Comparison of ENCODE assay signal across 11 mouse cellular contexts in the genomic region with DNA sequence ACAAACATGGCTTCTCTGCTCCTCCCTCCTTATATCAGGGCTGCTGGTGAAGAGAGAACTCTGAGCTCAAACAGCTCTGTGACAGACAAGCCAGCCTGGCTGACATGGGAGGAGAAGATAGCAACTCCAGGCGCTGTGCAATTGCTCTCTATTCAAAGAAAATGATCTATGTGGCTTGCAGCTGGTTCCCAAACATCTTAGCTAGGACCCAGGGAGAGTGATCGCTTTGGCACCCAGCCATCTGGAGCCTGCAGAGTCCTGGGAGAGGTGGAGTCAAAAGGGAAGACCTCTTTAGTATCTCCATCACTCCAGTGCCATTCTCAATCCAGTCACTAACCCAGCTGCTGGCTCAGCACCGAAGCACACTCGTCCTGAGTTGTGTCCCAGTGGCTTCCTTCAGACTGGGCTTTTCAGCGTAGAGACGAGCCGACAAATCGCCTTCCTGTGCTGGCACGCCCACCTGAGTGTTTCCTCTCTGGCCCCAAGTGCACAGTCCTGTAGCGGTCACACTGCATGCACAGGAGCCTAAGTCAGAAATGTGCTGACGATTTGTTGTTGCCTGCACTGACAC.
DNase-seq lines count a peak whose midpoint lies in the region; ATAC-seq and TF ChIP-seq lines count a peak whose summit lies in the region.
"Had no signal": no experiment of that assay in that cellular context is flagged by ENCODE, and none has a peak within 500 bp of the region (broad histone marks: within the 10 kb centered on the region; RNA-seq: fewer than 3 reads in every experiment).

No protein-coding gene starts in this region.

- H3K4me1 ChIP-seq in forebrain, embryonic 13.5 days: peaks cover 11% of the 10 kb centered on the region; the same call in 1 of the 2 replicates
- H3K4me1 ChIP-seq in forebrain, embryonic 11.5 days (replicated peaks; ENCODE audit: control insufficient read depth, insufficient read depth, low read length): no peaks in the 10 kb centered on the region
- H3K4me1 ChIP-seq in intestine, postnatal 0 days (replicated peaks; ENCODE audit: control insufficient read depth, insufficient read depth, low read length): no peaks in the 10 kb centered on the region

- no peak overlapping the region for H3K4me2 ChIP-seq in forebrain, embryonic 13.5 days
- no peak overlapping the region for H3K4me2 ChIP-seq in forebrain, embryonic 11.5 days (ENCODE audit: low read depth, low read length, severe bottlenecking)
- H3K4me2 ChIP-seq in intestine, postnatal 0 days (replicated peaks; ENCODE audit: low read depth): no peak overlapping the region

- intact Hi-C loops in gastrocnemius, postnatal 14 days (cut with DNase I; ENCODE audit: low total_unique reads): no loop called here
- intact Hi-C loops in left cerebral cortex, adult 2 months (cut with DNase I): loop anchor here (5.0 kb wide), 2 partner anchors 54 to 89 kb away; no protein-coding TSS in a partner anchor

- TF ChIP-seq CTCF in left cerebral cortex, adult 2 months (IDR thresholded peaks at IDR 0.05): no peak
- TF ChIP-seq CTCF in intestine, postnatal 0 days (IDR thresholded peaks at IDR 0.05; ENCODE audit: low read depth): no peak

- H3K9ac ChIP-seq in forebrain, embryonic 13.5 days: peak overlapping the region; percentile 8; the same call in 1 of the 2 replicates
- H3K9ac ChIP-seq in forebrain, embryonic 11.5 days (ENCODE audit: low read length): no peak overlapping the region
- no peak overlapping the region for H3K9ac ChIP-seq in intestine, postnatal 0 days (ENCODE audit: low read depth, low read length)

- no peaks in the 10 kb centered on the region for H3K9me3 ChIP-seq in forebrain, embryonic 13.5 days (replicated peaks)
- H3K9me3 ChIP-seq in forebrain, embryonic 11.5 days (ENCODE audit: control insufficient read depth, low read length): no peaks in the 10 kb centered on the region
- H3K9me3 ChIP-seq in intestine, postnatal 0 days (ENCODE audit: control insufficient read depth): no peaks in the 10 kb centered on the region

- no peaks in the 10 kb centered on the region for H3K27me3 ChIP-seq in forebrain, embryonic 13.5 days
- no peaks in the 10 kb centered on the region for H3K27me3 ChIP-seq in forebrain, embryonic 11.5 days (ENCODE audit: control insufficient read depth, insufficient read depth, low read length)
- H3K27me3 ChIP-seq in intestine, postnatal 0 days (replicated peaks; ENCODE audit: control insufficient read depth, insufficient read depth, low read length): no peaks in the 10 kb centered on the region

- H3K36me3 ChIP-seq in forebrain, embryonic 13.5 days (ENCODE audit: poor library complexity, severe bottlenecking): no peaks in the 10 kb centered on the region
- H3K36me3 ChIP-seq in forebrain, embryonic 11.5 days (ENCODE audit: control insufficient read depth, insufficient read depth, low read length): no peaks in the 10 kb centered on the region
- H3K36me3 ChIP-seq in intestine, postnatal 0 days (ENCODE audit: control insufficient read depth, insufficient read depth): no peaks in the 10 kb centered on the region

- H3K4me3 ChIP-seq in forebrain, embryonic 13.5 days: no peak overlapping the region
- H3K4me3 ChIP-seq in forebrain, embryonic 11.5 days (ENCODE audit: low read depth, low read length): no peak overlapping the region
- H3K4me3 ChIP-seq in left cerebral cortex, adult 2 months: no peak overlapping the region
- H3K4me3 ChIP-seq in intestine, postnatal 0 days (ENCODE audit: low read depth, low read length): no peak overlapping the region
- H3K4me3 ChIP-seq: heart, adult 2 months had no signal

- peak overlapping the region; percentile 20 for H3K27ac ChIP-seq in forebrain, embryonic 13.5 days
- H3K27ac ChIP-seq in forebrain, embryonic 11.5 days (ENCODE audit: low read depth, low read length): no peak overlapping the region
- peak overlapping the region; percentile 71 for H3K27ac ChIP-seq in left cerebral cortex, adult 2 months
- H3K27ac ChIP-seq in intestine, postnatal 0 days (ENCODE audit: low read depth, low read length): no peak overlapping the region
- H3K27ac ChIP-seq: heart, adult 2 months had no signal

- peak; percentile 80 for ATAC-seq in forebrain, embryonic 13.5 days
- ATAC-seq in forebrain, embryonic 11.5 days (replicated peaks; ENCODE audit: low FRiP score): no peak
- ATAC-seq in erythroblast, adult 5-6 weeks (replicated peaks; ENCODE audit: low FRiP score, poor library complexity, severe bottlenecking): no peak
- no peak for ATAC-seq in intestine, postnatal 0 days
- ATAC-seq: activated CD4-positive, CD25-positive, alpha-beta regulatory T cell, adult 4 months had no signal

- DNase-seq in forebrain, embryonic 11.5 days (ENCODE audit: low spot score): no peak
- DNase-seq in MN1 (ENCODE audit: low spot score): peak; percentile 37
- peak; percentile 34 for DNase-seq in gastrocnemius, postnatal 14 days
- DNase-seq in left cerebral cortex, adult 2 months (ENCODE audit: extremely low spot score in 1 of 2, low spot score in 2 of 2): no peak
- DNase-seq in spleen, adult 12 weeks (ENCODE audit: low spot score): no peak
- DNase-seq: heart, adult 2 months; lung, postnatal 4 days had no signal

- 74% methylated on average over 11 of the region's 11 CpGs for WGBS in forebrain, embryonic 13.5 days
- WGBS in forebrain, embryonic 11.5 days: 82% methylated on average over 11 of the region's 11 CpGs
- WGBS in intestine, postnatal 0 days: 57% methylated on average over 11 of the region's 11 CpGs

Comparison
In these comparisons a context has a peak if more than half of its experiments do, and no peak if none do; other contexts are left out.
1. H3K27ac ChIP-seq: peak in forebrain, embryonic 13.5 days (single experiment) and left cerebral cortex, adult 2 months (single experiment); none in forebrain, embryonic 11.5 days (single experiment) and intestine, postnatal 0 days (single experiment).
2. DNase-seq: peak in MN1 (single experiment) and gastrocnemius, postnatal 14 days (single experiment); none in forebrain, embryonic 11.5 days (single experiment), left cerebral cortex, adult 2 months (0 of 2) and spleen, adult 12 weeks (single experiment).